Comparison of ENCODE assay signal across 17 mouse cellular contexts in genomic region chr8:35890083-35890482, GRCm38 (mm10).
"Had no signal": no experiment of that assay in that cellular context is flagged by ENCODE, and none has a peak within 500 bp of the region (broad histone marks: within the 10 kb centered on the region; RNA-seq: fewer than 3 reads in every experiment).

No protein-coding gene starts in this region.

- H3K27ac ChIP-seq: lung, embryonic 15.5 days; macrophage; midbrain, embryonic 13.5 days; midbrain, embryonic 15.5 days; neural tube, embryonic 12.5 days; stomach, embryonic 15.5 days; stomach, postnatal 0 days had no signal

- H3K27me3 ChIP-seq: midbrain, embryonic 13.5 days; midbrain, embryonic 15.5 days; neural tube, embryonic 12.5 days; stomach, embryonic 15.5 days had no signal

- H3K9me3 ChIP-seq: lung, embryonic 15.5 days; megakaryocyte, embryonic 14.5 days; midbrain, embryonic 15.5 days; stomach, embryonic 15.5 days had no signal

- H3K36me3 ChIP-seq: lung, embryonic 15.5 days; midbrain, embryonic 13.5 days; midbrain, embryonic 15.5 days; neural tube, embryonic 12.5 days; stomach, embryonic 15.5 days had no signal

- H3K4me2 ChIP-seq: lung, embryonic 15.5 days; midbrain, embryonic 11.5 days; midbrain, embryonic 13.5 days; midbrain, embryonic 15.5 days; neural tube, embryonic 12.5 days; stomach, embryonic 15.5 days had no signal

- DNase-seq: lung, adult 2 months; lung, postnatal 14 days; lung, postnatal 36 days; right cerebral cortex, postnatal 14 days; thymus, adult 2 months; thymus, postnatal 25 days; thymus, postnatal 4 days had no signal

- H3K4me3 ChIP-seq: lung, embryonic 15.5 days; megakaryocyte, embryonic 14.5 days; midbrain, embryonic 13.5 days; midbrain, embryonic 15.5 days; neural tube, embryonic 12.5 days; stomach, embryonic 15.5 days had no signal

- H3K4me1 ChIP-seq: lung, embryonic 15.5 days; megakaryocyte, embryonic 14.5 days; neural tube, embryonic 12.5 days; stomach, embryonic 15.5 days had no signal

- ATAC-seq: lung, postnatal 0 days; midbrain, embryonic 13.5 days had no signal

- H3K9ac ChIP-seq: lung, embryonic 15.5 days; midbrain, embryonic 13.5 days; midbrain, embryonic 15.5 days; neural tube, embryonic 12.5 days; stomach, embryonic 15.5 days had no signal
